Mouse (Mus musculus): ENCODE data around the gene Gm7970.
"Not testable (repeated sequence)": the region's sequence is repeated elsewhere in the genome, so short reads cannot be mapped to it uniquely, and the experiment has no call there.

Gm7970 gene

DNA sequence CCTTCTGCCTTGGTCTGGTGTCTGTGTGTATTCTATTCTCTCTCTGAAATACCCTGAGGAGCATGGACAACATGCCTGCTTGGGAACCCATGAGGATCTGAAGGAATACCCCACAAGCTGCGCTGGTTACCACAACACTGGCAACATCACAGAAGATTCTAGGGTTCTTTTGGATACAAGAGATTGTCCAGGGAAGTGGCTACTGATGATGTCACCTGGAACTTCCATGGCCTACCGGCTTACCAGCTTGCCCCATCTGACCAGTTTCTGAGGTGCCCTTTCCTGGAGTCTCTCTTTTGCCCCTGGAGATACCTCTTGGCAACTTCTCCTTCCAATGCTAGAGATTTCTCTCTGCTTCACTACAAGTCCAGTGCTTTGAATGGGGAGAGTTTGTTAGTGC is at the start of gene Gm7970:
Gene Gm7970, minus strand, starts transcription at position 101 of the 400 bp plus-strand sequence.
- not testable (repeated sequence) for DNase-seq

DNA sequence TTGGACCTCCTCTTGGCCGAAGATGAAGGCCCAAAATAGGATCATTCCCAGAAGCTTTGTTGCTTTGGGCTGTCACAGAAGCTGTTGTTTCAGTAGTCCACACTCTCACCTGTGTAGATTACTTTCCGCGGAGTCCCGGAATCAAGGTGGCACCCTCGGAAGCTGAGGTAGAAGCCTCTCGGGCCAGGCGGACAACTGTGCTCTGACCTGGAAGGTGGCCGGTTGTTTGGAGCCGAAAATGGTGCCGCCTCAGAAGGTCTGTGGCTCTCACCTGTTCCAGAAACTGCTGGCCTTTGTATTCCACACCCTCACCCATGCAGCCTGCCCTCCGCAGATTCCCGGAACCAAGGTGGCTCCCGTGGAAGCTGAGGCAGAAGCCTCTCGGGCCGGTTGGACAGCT is 45.6 kb upstream of the Gm7970 start:
- DNase-seq = not testable (repeated sequence)

DNA sequence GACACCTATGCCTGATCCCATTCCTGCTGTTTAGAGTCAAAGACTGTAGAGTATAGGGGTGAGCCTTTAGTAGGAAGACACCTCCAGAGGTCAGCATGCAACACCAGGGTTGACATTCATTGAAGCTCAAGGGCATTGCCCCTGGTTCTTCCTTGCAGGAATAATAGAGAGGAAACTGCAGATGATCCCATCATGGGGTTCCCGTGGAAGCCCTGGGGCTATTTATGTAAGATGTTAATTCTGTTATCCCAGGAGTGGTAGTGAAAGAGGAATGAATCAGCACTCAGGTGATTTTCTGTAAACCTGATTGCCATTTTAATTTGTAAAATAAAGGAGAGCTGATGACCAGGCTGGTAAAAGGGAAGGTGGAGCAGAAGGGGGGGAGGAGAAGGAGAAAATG is 31.0 kb upstream of the Gm7970 start:
- DNase-seq = not testable (repeated sequence)

DNA sequence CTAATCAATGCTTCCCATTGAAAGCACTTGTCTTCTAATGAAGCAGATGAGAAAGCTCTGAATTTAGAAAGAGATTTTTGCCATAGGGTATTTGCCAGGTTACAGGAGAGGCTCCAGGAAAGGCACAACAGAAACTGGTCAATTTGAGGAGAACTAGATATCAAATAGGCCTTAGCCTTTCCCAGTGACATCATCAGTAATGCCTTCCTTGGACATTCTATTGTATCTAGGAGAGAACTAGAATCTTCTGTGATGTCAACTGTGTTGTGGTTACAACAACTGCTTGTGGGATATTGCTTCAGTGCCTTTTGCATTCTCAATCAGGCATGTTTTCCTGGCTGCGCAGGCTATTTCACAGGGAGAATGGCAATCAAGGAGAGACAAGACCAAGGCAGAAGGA is 17.5 kb upstream of the Gm7970 start, which contains the start of gene 1700049E17Rik2:
Gene 1700049E17Rik2, plus strand, starts transcription at position 301 of the 400 bp plus-strand sequence.
- not testable (repeated sequence) for DNase-seq

DNA sequence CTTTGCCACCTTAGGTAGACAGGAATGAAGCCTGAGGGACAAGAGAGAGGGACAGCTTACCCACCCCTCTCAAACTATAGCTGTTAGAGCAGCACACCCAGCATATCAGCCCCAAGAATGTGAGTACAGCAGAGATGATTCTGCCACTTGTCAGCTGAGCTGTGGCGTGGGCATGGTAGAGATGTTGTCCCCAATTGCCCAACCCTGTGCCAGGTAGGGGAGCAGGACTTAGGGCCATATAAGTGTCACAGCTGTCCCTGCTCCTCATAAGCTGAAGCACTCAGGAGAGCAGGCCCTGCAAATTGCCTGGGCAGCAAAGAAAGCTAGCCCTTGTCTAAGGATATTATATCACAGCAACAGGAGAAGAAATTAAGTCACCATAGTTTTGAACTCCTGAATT is 30.7 kb downstream of the Gm7970 start:
- DNase-seq = not testable (repeated sequence)

DNA sequence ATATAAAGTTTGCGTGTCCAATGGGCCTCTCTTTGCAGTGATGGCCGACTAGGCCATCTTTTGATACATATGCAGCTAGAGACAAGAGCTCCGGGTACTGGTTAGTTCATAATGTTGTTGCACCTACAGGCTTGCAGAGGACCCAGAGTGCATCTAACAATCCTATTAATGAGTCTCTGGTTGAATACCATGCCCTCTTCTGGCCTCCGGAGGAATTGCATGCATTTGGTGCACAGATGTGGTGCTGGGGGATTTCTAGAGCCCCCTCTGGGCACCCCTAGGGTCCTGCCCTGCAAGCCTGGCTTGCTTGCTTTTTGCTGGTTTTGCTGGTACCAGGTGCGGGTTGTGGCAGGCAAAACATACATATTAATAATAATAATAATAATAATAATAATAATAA is 34.7 kb downstream of the Gm7970 start:
- DNase-seq = not testable (repeated sequence)
